Mouse (Mus musculus) lung, embryonic 15.5 days (tissue): Measurements from ENCODE around the gene Rapgef4. TPM values are rescaled to one million over a fixed set of nuclear protein-coding genes. Genes with fewer than 3 reads are reported as not detected.

Experiments
- ATAC-seq: fragments of 200-750 bp; cut with Nextera tagmentation; 2 replicates; pipeline ENCODE4 v1.8.0; 2017; ENCODE audit warnings: moderate number of reproducible peaks, borderline replicate concordance; ENCODE audit not compliant: low FRiP score, low TSS enrichment; ENCODE audit errors: extremely low read depth
- H3K27ac ChIP-seq: fragments of 300-500 bp; sonication (generic); 2 replicates; pipeline ENCODE4 v1.5.1; 2015; ENCODE audit warnings: moderate library complexity, mild to moderate bottlenecking, inconsistent platforms
- H3K27me3 ChIP-seq: fragments of 300-500 bp; sonication (generic); 2 replicates; pipeline ENCODE4 v1.6.1; 2015; ENCODE audit warnings: inconsistent platforms
- H3K36me3 ChIP-seq: fragments of 300-500 bp; sonication (generic); 2 replicates; pipeline ENCODE4 v1.6.1; 2015; ENCODE audit warnings: inconsistent platforms
- H3K4me1 ChIP-seq: fragments of 300-500 bp; sonication (generic); 2 replicates; pipeline ENCODE4 v1.6.1; 2015; ENCODE audit warnings: inconsistent platforms
- H3K4me2 ChIP-seq: fragments of 300-500 bp; sonication (generic); 2 replicates; pipeline ENCODE4 v1.6.1; 2015; ENCODE audit warnings: inconsistent platforms, mild to moderate bottlenecking, moderate library complexity
- H3K4me3 ChIP-seq: fragments of 300-500 bp; sonication (generic); 2 replicates; pipeline ENCODE4 v1.5.1; 2015; ENCODE audit warnings: mild to moderate bottlenecking, inconsistent platforms
- H3K9ac ChIP-seq: fragments of 300-500 bp; sonication (generic); 2 replicates; pipeline ENCODE4 v1.6.1; 2015; ENCODE audit warnings: inconsistent platforms
- H3K9me3 ChIP-seq: fragments of 300-500 bp; sonication (generic); 2 replicates; pipeline ENCODE4 v1.6.1; 2016; ENCODE audit warnings: inconsistent platforms
- WGBS: fragments of 180-500 bp; shearing (Covaris S2); methylation state at CpG from one replicate; pipeline ENCODE4 v1.1.7; 2015; 5-methylcytosine and 5-hydroxymethylcytosine counted together
- polyA plus RNA-seq: library from polyadenylated mRNA; unstranded; fragments of >200 nt; fragmentation: Nextera tagmentation; extraction: Ambion mirVana; gene quantifications from 2 replicates; pipeline ENCODE4 v1.2.1, GENCODE M21; 2015

Rapgef4 gene
- polyA plus RNA-seq, 1 experiment from 2014 or later: 5.0 TPM

DNA sequence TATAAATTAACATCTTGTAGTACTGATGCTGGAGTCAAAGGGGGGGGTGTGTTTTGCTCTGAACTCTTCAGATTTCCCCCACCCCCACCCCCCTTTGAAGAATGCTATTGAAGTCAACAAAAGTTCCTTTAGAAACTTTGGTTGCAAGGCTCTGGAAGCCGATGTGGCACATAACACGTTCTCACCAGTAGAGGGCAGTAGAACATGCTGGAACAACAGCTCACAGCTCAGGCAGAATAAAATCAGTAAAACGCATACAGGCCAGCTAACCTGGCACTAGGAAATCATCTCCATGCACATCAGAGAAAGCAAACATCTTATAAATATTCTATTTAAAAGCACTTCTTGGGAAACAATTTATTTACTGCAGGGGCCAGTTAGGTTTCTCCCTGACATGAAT, 253.9 kb downstream of the Rapgef4 start:
- WGBS: 0% methylated on average over 3 of the region's 3 CpGs
- ATAC-seq: no peak
- Histone ChIP-seq H3K4me2 (no peak overlapping the region; the same call in 1 of the 2 replicates), H3K4me1 (peaks cover 20% of the 10 kb centered on the region), H3K36me3 (no peaks in the 10 kb centered on the region), H3K9me3 (no peaks in the 10 kb centered on the region), H3K27ac (peak overlapping the region; percentile 70; the same call in 1 of the 2 replicates), H3K9ac (no peak overlapping the region), H3K4me3 (no peak overlapping the region), H3K27me3 (no peaks in the 10 kb centered on the region)

DNA sequence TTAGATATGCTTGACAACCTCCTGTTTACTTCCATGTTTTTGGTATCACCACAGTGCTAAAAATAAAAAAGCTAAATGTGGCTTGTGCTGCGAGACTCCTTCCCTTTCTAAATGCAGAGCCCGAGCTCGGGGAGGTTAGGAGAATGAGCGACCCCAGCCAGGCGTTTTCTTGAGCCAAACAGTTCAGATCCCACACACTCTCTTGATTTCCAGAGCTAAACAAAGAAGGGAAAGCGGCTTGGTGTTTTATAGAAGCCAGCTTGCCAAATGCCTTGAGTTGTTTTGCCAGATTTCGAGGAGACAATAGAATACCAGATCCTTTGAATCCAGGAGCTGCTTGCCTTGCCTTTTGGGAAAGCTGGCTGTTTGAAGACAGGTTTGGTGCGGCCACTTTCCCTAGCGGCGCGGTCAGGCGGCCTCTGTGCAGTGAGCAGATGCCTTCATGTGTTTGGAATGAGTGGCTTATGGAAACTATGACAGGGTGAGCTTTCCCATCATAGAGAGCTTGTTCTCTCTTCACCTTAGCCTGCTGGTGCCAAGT, 254.4 kb downstream of the Rapgef4 start:
- 37% methylated on average over 12 of the region's 12 CpGs for WGBS
- H3K36me3 ChIP-seq: no peaks in the 10 kb centered on the region
- no peak overlapping the region for H3K9ac ChIP-seq
- peak overlapping the region; percentile 7; the same call in 1 of the 2 replicates for H3K4me2 ChIP-seq
- peak overlapping the region; percentile 70 for H3K27ac ChIP-seq
- no peak overlapping the region for H3K4me3 ChIP-seq
- no peaks in the 10 kb centered on the region for H3K27me3 ChIP-seq
- no peaks in the 10 kb centered on the region for H3K9me3 ChIP-seq
- ATAC-seq: no peak
- H3K4me1 ChIP-seq: peaks cover 15% of the 10 kb centered on the region

DNA sequence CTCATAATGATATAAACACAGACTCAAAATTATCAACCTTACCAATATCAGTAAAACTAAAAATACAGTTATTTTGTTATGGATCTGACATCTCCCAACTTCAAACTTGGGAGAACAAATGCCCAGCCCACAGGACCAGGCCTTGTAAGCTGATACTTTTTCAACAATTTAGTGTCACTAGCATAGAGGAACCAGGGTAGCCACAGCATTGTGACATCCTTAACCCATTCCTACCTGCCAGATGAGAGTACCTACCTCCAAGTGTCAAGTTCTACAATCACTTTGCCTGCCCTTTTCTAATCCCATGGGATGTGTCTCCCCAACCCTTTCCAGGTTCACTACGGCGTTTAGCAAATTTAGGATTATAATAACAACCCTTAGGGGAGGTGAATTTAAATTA, 257.4 kb downstream of the Rapgef4 start:
- H3K4me3 ChIP-seq: no peak overlapping the region

DNA sequence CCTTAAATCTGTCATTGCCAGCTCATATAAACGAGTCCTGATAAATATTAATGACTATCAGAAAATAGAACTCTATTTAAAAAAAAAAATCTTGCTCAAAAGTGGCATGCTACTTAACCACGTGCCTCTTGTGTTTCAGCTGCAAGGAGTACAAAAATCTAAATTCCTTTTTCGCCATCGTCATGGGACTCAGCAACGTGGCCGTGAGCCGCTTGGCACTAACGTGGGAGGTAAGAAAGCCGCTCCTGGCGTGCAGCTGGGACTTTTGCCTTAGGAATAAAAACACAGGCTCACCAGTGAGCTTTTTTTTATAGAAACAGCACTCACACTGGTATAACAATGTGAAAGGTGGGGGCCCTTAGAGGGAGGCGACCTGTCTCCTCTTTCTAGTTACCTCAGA, 257.9 kb downstream of the Rapgef4 start:
- 79% methylated on average over 11 of the region's 11 CpGs for WGBS
- no peak for ATAC-seq
- H3K4me1 ChIP-seq: peaks cover 16% of the 10 kb centered on the region

More for the DNA sequence above, 257.4 kb downstream of the Rapgef4 start:
- Histone ChIP-seq H3K9me3 (no peaks in the 10 kb centered on the region), H3K36me3 (no peaks in the 10 kb centered on the region), H3K4me2 (no peak overlapping the region), H3K9ac (no peak overlapping the region), H3K27ac (no peak overlapping the region), H3K4me1 (peaks cover 16% of the 10 kb centered on the region), H3K27me3 (no peaks in the 10 kb centered on the region)
- 87% methylated on average over 2 of the region's 2 CpGs for WGBS
- no peak for ATAC-seq

DNA sequence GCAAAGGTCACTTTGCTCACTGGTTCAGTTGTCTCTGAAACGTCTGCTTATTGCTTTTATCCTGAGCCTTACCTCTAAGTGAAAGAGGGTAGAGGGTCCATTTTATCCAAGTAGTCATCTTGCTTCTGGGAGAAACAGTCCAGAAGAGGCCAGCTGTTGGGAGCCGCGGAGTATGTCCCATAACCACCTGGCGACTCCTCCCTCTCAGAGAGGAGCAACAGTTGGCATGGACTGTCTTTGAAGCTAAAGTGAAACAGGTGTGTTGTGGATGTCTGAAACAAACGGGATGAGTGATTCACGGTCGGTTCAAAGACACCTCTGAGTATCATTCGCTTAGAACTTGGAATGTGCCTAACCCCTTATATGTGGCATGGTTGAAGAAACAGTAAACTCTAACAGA, 258.4 kb downstream of the Rapgef4 start:
- ATAC-seq: no peak

More for the DNA sequence above, 257.9 kb downstream of the Rapgef4 start:
- Histone ChIP-seq H3K27ac (no peak overlapping the region), H3K9ac (no peak overlapping the region), H3K4me3 (no peak overlapping the region), H3K9me3 (no peaks in the 10 kb centered on the region), H3K4me2 (no peak overlapping the region), H3K36me3 (no peaks in the 10 kb centered on the region), H3K27me3 (no peaks in the 10 kb centered on the region)

DNA sequence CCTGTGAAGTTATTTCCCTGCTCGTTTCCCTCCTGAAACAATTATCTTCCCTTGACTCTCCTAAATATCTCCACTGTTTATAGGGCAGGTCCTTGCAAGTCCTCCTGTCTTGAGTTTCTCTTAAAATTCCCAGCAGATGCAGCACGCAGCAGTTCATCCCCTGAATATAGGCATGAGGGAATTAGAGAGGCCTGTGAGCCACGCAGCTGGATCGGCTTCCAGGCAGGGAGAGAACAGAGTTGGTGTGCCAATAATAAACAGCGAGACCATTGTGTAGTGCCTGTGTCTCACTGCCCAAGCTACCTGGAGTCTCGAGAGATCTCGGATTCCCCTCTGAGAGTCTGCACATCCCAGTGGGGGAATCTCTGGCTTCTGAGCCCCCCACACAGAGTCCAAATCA, 259.0 kb downstream of the Rapgef4 start:
- H3K4me3 ChIP-seq: no peak overlapping the region
- no peak for ATAC-seq
- H3K27ac ChIP-seq: no peak overlapping the region
- H3K36me3 ChIP-seq: no peaks in the 10 kb centered on the region
- 64% methylated on average over 7 of the region's 7 CpGs for WGBS
- peaks cover 16% of the 10 kb centered on the region for H3K4me1 ChIP-seq
- H3K27me3 ChIP-seq: no peaks in the 10 kb centered on the region
- H3K9me3 ChIP-seq: no peaks in the 10 kb centered on the region
- no peak overlapping the region for H3K9ac ChIP-seq
- H3K4me2 ChIP-seq: no peak overlapping the region

More for the DNA sequence above, 258.4 kb downstream of the Rapgef4 start:
- Histone ChIP-seq H3K27ac (no peak overlapping the region), H3K4me1 (peaks cover 16% of the 10 kb centered on the region), H3K4me2 (no peak overlapping the region), H3K4me3 (no peak overlapping the region), H3K36me3 (no peaks in the 10 kb centered on the region), H3K9me3 (no peaks in the 10 kb centered on the region), H3K9ac (no peak overlapping the region), H3K27me3 (no peaks in the 10 kb centered on the region)
- 83% methylated on average over 8 of the region's 8 CpGs for WGBS

DNA sequence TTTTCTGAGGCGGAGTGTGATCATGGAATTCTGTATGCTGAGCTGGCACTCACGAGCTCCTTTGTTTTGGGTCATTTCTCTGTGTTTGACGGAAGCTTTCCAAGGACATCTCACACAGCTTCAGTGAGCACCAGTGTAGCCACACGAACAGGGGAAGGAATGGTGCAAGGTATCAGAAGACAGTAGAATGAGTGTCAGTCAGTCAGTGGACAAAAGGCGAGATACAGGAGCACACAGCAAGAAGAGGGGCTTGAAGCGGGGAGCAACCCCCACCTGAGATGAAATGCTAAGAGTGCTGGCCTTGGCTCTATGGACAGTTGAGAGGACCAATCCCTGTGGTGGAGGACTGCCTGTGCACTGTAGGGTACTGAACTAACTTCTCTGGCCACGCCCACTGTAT, 259.7 kb downstream of the Rapgef4 start:
- Histone ChIP-seq H3K9me3 (no peaks in the 10 kb centered on the region), H3K4me1 (peaks cover 10% of the 10 kb centered on the region), H3K36me3 (no peaks in the 10 kb centered on the region), H3K4me3 (no peak overlapping the region), H3K27me3 (no peaks in the 10 kb centered on the region), H3K9ac (no peak overlapping the region), H3K4me2 (no peak overlapping the region), H3K27ac (no peak overlapping the region)
- ATAC-seq: no peak
- 72% methylated on average over 7 of the region's 7 CpGs for WGBS

DNA sequence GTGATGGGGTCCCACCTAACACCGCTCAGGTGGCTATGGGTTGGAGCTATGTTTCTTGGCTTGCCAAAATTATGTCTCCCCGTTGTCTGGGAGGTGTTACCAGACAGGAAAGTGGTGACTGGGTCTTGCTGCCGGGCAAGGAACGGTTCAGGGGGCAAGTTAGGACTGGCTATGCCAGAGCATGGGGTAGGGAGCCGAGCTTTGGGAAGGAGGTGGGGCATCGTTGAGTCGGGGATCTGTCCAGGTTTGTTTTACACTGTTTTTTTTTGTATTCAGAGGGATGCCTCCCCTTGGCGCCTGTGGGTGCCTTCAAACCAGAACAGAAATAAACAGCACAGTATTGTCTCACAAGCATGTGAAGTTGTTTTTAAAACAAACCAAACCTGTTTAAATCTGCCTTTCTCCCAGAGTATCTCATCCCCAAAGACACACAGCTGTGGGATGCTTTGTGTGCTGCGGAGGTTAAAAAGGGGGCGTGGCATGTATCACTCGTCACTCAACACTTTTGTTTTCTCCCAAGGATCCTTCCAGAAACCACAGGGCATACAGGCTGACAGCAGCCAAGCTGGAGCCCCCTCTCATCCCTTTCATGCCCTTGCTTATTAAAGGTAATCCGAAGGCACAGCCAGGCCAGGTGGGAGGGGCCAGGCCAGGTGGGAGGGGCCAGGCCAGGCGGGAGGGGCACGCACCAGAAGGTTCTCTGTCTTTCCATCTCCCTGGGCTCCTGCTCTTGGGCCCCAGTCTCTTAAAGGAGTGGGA, 260.9 kb downstream of the Rapgef4 start:
- WGBS: 38% methylated on average over 14 of the region's 14 CpGs
- H3K4me1 ChIP-seq: peaks cover 8% of the 10 kb centered on the region; the same call in 1 of the 2 replicates
- no peak overlapping the region for H3K9ac ChIP-seq
- H3K27me3 ChIP-seq: no peaks in the 10 kb centered on the region
- no peak overlapping the region for H3K27ac ChIP-seq
- peak overlapping the region; percentile 43 for H3K4me2 ChIP-seq
- H3K36me3 ChIP-seq: no peaks in the 10 kb centered on the region
- no peak for ATAC-seq
- H3K9me3 ChIP-seq: no peaks in the 10 kb centered on the region
- peak overlapping the region; percentile 24 for H3K4me3 ChIP-seq

DNA sequence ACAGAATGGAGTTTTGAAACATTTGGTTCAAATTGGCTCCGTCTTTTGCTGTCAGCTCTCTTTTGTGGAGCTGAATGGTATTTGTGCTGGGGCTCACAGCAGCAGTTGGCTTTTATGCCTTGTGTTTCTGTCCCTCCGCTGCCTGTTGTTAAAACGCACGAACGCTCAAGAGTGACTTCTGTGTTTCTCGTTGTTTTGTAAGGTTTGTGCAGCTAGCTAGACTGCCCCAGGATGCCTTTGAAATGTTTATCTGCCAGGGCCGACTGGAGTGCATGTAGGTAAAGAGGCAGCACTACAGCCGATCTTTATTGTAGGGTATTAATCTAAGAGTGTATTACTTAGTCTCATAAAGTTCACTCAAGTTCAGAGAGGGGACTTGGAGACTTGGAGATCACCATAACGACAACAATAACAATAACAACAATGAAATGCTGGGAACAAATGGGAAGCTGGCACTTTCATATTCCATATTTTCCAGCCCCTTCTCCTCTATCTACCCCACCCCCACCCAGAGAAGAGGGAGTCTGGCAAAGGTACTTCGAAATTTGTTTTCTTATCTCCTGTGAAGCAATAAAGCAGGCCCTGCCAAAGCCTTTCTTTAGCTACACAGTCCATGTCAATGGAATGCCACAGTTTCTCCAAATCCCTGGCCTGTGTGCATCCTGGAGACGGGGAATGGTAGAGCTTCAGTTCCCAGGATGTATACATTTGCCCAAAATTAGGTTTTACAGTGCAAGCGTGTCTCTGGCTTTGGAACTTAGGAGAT, 262.1 kb downstream of the Rapgef4 start:
- 68% methylated on average over 12 of the region's 12 CpGs for WGBS
- Histone ChIP-seq H3K4me1 (peaks cover 8% of the 10 kb centered on the region; the same call in 1 of the 2 replicates), H3K9ac (no peak overlapping the region)

DNA sequence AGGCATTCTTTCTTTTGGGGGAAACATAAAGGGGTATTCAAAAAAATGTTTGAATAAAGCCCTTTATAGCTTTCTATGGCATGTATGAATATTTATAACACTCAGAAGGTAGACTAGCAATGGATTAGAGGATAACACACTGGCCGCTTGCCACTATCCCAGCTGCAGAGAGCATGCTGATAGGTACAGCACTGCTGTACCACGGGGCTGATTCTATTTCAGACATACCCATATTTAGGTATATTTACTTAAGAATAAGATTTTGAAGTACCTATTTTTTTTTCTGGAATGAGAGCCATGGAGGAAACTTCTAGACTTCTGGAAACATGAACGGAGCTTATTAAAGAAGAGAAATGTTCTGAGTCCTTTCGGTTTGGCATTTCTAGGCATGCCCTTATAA, 264.6 kb downstream of the Rapgef4 start:
- H3K36me3 ChIP-seq: no peaks in the 10 kb centered on the region
- WGBS: 59% methylated on average over 4 of the region's 4 CpGs
- H3K27me3 ChIP-seq: no peaks in the 10 kb centered on the region
- no peaks in the 10 kb centered on the region for H3K9me3 ChIP-seq
- H3K9ac ChIP-seq: no peak overlapping the region
- ATAC-seq: no peak
- no peak overlapping the region for H3K4me2 ChIP-seq
- no peak overlapping the region for H3K4me3 ChIP-seq
- peaks cover 8% of the 10 kb centered on the region; the same call in 1 of the 2 replicates for H3K4me1 ChIP-seq
- no peak overlapping the region for H3K27ac ChIP-seq

More for the DNA sequence above, 262.1 kb downstream of the Rapgef4 start:
- Histone ChIP-seq H3K27me3 (no peaks in the 10 kb centered on the region), H3K4me2 (no peak overlapping the region), H3K9me3 (no peaks in the 10 kb centered on the region), H3K27ac (no peak overlapping the region), H3K4me3 (no peak overlapping the region), H3K36me3 (no peaks in the 10 kb centered on the region)
- no peak for ATAC-seq

DNA sequence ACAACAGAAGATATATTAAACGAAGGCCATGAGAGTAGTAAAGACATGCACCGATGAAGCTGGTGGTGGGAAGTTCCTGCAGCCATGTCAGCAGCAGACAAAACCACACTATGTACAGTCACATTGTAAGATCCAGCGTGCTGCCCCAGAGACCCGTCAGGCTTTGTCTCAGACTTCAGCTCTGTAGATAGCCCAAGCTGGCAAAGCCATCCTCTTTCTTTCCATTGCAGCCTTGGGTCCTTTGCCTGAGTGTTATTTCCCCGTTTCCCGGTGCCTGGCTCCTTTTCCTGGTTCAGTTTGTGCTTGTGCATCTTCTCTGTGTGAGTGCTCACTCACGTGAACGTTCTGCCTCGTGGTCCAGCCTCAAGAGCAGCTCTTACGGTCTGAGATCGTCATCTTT, 265.3 kb downstream of the Rapgef4 start:
- Histone ChIP-seq H3K4me1 (peaks cover 8% of the 10 kb centered on the region; the same call in 1 of the 2 replicates), H3K9me3 (no peaks in the 10 kb centered on the region), H3K4me2 (no peak overlapping the region), H3K36me3 (no peaks in the 10 kb centered on the region), H3K4me3 (no peak overlapping the region), H3K27ac (no peak overlapping the region), H3K9ac (no peak overlapping the region), H3K27me3 (no peaks in the 10 kb centered on the region)
- ATAC-seq: no peak
- WGBS: 81% methylated on average over 11 of the region's 11 CpGs

DNA sequence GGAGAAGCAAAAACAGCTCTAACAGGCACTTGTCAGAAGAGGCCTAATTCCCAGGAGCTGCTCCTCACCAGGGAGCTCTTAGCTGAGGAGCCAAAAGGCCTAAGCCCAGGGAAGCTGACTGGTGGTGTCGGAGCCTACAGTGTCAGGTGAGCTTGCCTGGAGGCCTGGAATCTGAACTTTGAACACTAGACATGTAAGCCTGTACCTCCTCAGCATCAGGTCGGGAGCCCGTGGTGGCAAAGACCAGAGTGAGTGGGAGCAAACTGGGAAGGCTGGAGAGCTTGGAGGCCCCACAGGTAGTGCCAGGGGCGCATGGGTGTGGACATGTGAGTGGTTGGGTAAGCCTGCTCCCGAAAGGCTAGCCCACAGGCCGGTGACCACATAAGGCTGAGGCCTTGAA, 266.8 kb downstream of the Rapgef4 start:
- Histone ChIP-seq H3K4me1 (no peaks in the 10 kb centered on the region), H3K27me3 (no peaks in the 10 kb centered on the region), H3K9me3 (no peaks in the 10 kb centered on the region), H3K36me3 (no peaks in the 10 kb centered on the region), H3K27ac (no peak overlapping the region), H3K9ac (no peak overlapping the region), H3K4me3 (no peak overlapping the region), H3K4me2 (no peak overlapping the region)
- WGBS: 82% methylated on average over 6 of the region's 6 CpGs
- ATAC-seq: no peak
